Comparison of ENCODE assay signal across 25 mouse cellular contexts in the genomic region with DNA sequence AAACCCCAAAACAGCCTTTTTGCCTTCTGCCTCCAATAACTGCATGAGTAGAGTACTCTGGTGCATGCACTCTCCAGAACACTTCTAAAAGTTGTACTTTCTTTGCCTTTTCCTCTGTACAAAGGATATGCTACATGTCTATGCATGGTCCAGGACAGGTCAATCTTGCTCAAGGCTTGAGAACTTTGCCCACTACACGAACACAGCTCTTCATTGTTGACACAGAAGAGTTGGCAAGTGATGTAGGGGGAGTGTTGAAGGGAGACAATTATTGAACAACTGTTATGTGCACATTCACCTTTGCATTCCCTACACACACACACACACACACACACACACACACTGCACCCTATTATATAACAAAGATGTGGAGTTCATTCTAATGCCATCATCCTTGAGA.
DNase-seq lines count a peak whose midpoint lies in the region; ATAC-seq and TF ChIP-seq lines count a peak whose summit lies in the region.
"Had no signal": no experiment of that assay in that cellular context is flagged by ENCODE, and none has a peak within 500 bp of the region (broad histone marks: within the 10 kb centered on the region; RNA-seq: fewer than 3 reads in every experiment).

No protein-coding gene starts in this region.

- no peaks in the 10 kb centered on the region for H3K4me1 ChIP-seq in liver, embryonic 15.5 days (replicated peaks)
- H3K4me1 ChIP-seq in liver, embryonic 11.5 days (replicated peaks; ENCODE audit: control insufficient read depth, insufficient read depth, low read length): no peaks in the 10 kb centered on the region
- no peaks in the 10 kb centered on the region for H3K4me1 ChIP-seq in liver, postnatal 0 days (ENCODE audit: insufficient read depth)
- H3K4me1 ChIP-seq: embryonic facial prominence, embryonic 10.5 days; embryonic facial prominence, embryonic 12.5 days; forebrain, embryonic 12.5 days had no signal

- H3K9ac ChIP-seq in liver, embryonic 15.5 days: no peak overlapping the region
- H3K9ac ChIP-seq in liver, embryonic 11.5 days (ENCODE audit: low read depth, low read length): no peak overlapping the region
- no peak overlapping the region for H3K9ac ChIP-seq in liver, postnatal 0 days (replicated peaks)
- H3K9ac ChIP-seq: embryonic facial prominence, embryonic 12.5 days; forebrain, embryonic 12.5 days had no signal

- no peak overlapping the region for H3K4me3 ChIP-seq in liver, embryonic 15.5 days (replicated peaks)
- H3K4me3 ChIP-seq in liver, embryonic 11.5 days (ENCODE audit: low read depth, low read length): no peak overlapping the region
- no peak overlapping the region for H3K4me3 ChIP-seq in liver, postnatal 0 days (ENCODE audit: low read depth, low read length)
- H3K4me3 ChIP-seq: embryonic facial prominence, embryonic 10.5 days; embryonic facial prominence, embryonic 12.5 days; erythroblast, embryonic 14.5 days; forebrain, embryonic 10.5 days; forebrain, embryonic 12.5 days had no signal

- peak; percentile 19 for DNase-seq in kidney, adult 9 months
- no peak for DNase-seq in kidney, postnatal 14 days
- no peak for DNase-seq in liver, embryonic 11.5 days (ENCODE audit: low spot score)
- DNase-seq in liver, postnatal 0 days: peak; percentile 24
- DNase-seq: adrenal gland, adult 8-10 months; adrenal gland, postnatal 14 days; adrenal gland, postnatal 36 days; B cell, adult 2 months; cerebellum, adult 11-12 months; cerebellum, adult 2 months; cerebellum, adult 9-10 months; cerebellum, postnatal 25 days had no signal

- no peak overlapping the region for H3K4me2 ChIP-seq in liver, embryonic 15.5 days
- H3K4me2 ChIP-seq in liver, embryonic 11.5 days: no peak overlapping the region
- H3K4me2 ChIP-seq in liver, postnatal 0 days (ENCODE audit: low read depth, low read length): no peak overlapping the region
- H3K4me2 ChIP-seq: embryonic facial prominence, embryonic 12.5 days; forebrain, embryonic 12.5 days had no signal

- H3K27me3 ChIP-seq in liver, embryonic 15.5 days: no peaks in the 10 kb centered on the region
- H3K27me3 ChIP-seq in liver, embryonic 11.5 days (replicated peaks; ENCODE audit: control insufficient read depth, insufficient read depth, low read length): no peaks in the 10 kb centered on the region
- no peaks in the 10 kb centered on the region for H3K27me3 ChIP-seq in liver, postnatal 0 days (ENCODE audit: insufficient read depth, low read length)
- H3K27me3 ChIP-seq: CH12.LX; embryonic facial prominence, embryonic 12.5 days; forebrain, embryonic 12.5 days had no signal

- peak; percentile 44; the same call in 1 of the 2 replicates for ATAC-seq in liver, embryonic 15.5 days (ENCODE audit: insufficient read depth)
- no peak for ATAC-seq in liver, embryonic 11.5 days (replicated peaks; ENCODE audit: low FRiP score)
- ATAC-seq in liver, postnatal 0 days: peak; percentile 100
- ATAC-seq: activated CD4-positive, CD25-positive, alpha-beta regulatory T cell, adult 4 months; CD4-positive, CD25-positive, alpha-beta regulatory T cell, adult 4 months; forebrain, embryonic 14.5 days; forebrain, embryonic 16.5 days; Patski had no signal

- TF ChIP-seq EP300 in liver, postnatal 0 days (IDR thresholded peaks at IDR 0.05; ENCODE audit: low read depth): peak; percentile 52; the same call in 1 of the 2 replicates

- H3K9me3 ChIP-seq in liver, embryonic 15.5 days (replicated peaks): no peaks in the 10 kb centered on the region
- no peaks in the 10 kb centered on the region for H3K9me3 ChIP-seq in liver, embryonic 11.5 days (ENCODE audit: control insufficient read depth, low read length)
- no peaks in the 10 kb centered on the region for H3K9me3 ChIP-seq in liver, postnatal 0 days (ENCODE audit: low read length)
- H3K9me3 ChIP-seq: embryonic facial prominence, embryonic 10.5 days; embryonic facial prominence, embryonic 12.5 days; forebrain, embryonic 10.5 days; forebrain, embryonic 12.5 days; G1E had no signal

- TF ChIP-seq CTCF in liver, postnatal 0 days (IDR thresholded peaks at IDR 0.05; ENCODE audit: low read depth): no peak

- no peak overlapping the region for H3K27ac ChIP-seq in liver, embryonic 15.5 days (replicated peaks)
- no peak overlapping the region for H3K27ac ChIP-seq in liver, embryonic 11.5 days (ENCODE audit: low read depth, low read length)
- H3K27ac ChIP-seq in liver, postnatal 0 days (ENCODE audit: low read depth): peak overlapping the region; percentile 52
- H3K27ac ChIP-seq: embryonic facial prominence, embryonic 10.5 days; embryonic facial prominence, embryonic 12.5 days; forebrain, embryonic 10.5 days; forebrain, embryonic 12.5 days had no signal

- H3K36me3 ChIP-seq in liver, embryonic 15.5 days (replicated peaks): no peaks in the 10 kb centered on the region
- no peaks in the 10 kb centered on the region for H3K36me3 ChIP-seq in liver, embryonic 11.5 days (ENCODE audit: control insufficient read depth, insufficient read depth, low read length)
- no peaks in the 10 kb centered on the region for H3K36me3 ChIP-seq in liver, postnatal 0 days (replicated peaks; ENCODE audit: insufficient read depth, low read length)
- H3K36me3 ChIP-seq: embryonic facial prominence, embryonic 10.5 days; embryonic facial prominence, embryonic 12.5 days; forebrain, embryonic 10.5 days; forebrain, embryonic 12.5 days; G1E had no signal

- WGBS in liver, embryonic 15.5 days (ENCODE audit: insufficient replicate concordance): 29% methylated on average over 1 of the region's 1 CpGs
- WGBS in liver, embryonic 11.5 days: 60% methylated on average over 1 of the region's 1 CpGs
- WGBS in liver, postnatal 0 days (ENCODE audit: insufficient replicate concordance): 40% methylated on average over 1 of the region's 1 CpGs

Comparison
In these comparisons a context has a peak if more than half of its experiments do, and no peak if none do; other contexts are left out.
1. DNase-seq: peak in kidney, adult 9 months (single experiment) and liver, postnatal 0 days (single experiment); none in kidney, postnatal 14 days (single experiment) and liver, embryonic 11.5 days (single experiment).